Mouse (Mus musculus) cerebellum, adult (tissue): ENCODE results near the gene Cyp1b1.

Experiments
- ATAC-seq: cut with Nextera tagmentation; 2 replicates; pipeline ENCODE4 v1.9.2; 2017; ENCODE audit warnings: mild to moderate bottlenecking, moderate library complexity, mixed read lengths; ENCODE audit not compliant: insufficient number of reproducible peaks, low FRiP score, low TSS enrichment

Cyp1b1 gene

DNA sequence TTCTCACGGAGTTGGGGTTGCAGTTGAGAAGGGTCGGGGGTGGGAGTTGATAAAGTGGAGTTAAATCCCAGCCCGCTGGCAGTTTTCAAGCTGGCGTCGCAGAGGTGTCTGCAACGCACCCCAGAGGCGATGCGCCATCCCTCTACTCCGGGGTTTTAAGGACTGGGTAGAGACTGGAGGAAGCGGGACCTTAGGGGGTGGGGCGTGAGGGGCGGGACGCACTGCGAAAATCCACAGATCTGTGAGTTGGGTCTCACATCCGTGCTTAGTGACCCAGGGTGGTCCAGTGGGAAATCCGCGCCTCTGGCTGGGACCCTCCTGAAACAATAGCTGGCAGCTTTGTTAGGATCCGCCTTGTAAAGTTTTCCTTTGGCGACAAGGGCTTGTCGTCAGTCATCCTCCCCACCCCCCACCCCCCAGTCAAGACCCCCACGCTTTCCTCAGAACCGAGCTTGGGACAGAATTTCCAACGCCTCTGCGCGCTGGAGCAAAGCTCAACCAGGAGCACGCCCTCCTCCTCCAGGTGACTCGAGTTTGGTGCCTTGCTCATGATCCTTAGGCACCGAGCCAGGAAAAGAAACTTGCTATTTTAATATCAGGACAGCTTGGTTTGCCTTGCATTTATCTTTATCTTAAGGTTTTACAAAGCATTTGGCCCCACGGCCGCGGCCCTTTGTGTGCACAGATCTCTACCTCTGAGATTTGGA is at the start of gene Cyp1b1:
TSS of gene Cyp1b1 (minus strand) at position 131 of the 707 bp plus-strand sequence.
- ATAC-seq = no peak

DNA sequence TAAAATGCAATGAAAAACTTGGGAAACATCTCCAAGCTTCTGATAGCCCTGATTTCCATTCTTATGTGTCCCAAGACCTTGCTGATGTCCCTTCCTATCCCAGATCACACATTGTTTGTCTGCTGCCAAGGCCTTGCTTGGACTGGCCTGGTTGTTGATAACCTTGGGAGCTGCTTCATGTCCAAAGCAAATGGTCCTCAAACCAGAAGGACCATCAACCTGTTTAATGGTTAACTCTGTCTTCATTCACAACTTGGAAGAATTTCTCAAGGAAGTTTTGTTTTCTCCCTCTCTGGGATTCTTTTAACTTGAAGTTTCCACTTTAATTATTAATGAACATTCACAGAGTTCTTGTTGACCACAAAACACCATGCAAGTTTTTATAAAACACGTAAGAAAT is 47.0 kb upstream of the Cyp1b1 start:
- ATAC-seq = no peak

GRCm38 (mm10) chr17:79753831-79754230 is 39.0 kb upstream of the Cyp1b1 start:
- no peak for ATAC-seq

DNA sequence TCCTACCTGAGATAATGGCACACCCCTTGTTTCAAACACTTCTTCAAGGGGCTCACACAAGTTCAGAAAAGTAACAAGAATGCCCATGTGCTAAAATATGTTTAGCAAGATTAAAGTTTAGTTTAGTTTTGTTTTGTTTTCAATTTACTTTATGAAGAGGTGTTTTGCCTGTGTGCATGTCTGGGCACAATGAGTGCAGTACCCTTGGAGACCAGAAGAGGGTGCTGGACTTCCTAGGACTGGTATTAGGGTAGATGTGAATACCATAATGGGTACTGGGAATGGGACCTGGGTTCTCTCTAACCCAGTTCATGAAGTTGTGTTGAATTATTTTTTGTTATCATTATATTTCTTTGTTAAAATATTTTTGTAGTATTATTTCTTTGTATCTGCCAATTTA is 38.0 kb upstream of the Cyp1b1 start:
- no peak for ATAC-seq

DNA sequence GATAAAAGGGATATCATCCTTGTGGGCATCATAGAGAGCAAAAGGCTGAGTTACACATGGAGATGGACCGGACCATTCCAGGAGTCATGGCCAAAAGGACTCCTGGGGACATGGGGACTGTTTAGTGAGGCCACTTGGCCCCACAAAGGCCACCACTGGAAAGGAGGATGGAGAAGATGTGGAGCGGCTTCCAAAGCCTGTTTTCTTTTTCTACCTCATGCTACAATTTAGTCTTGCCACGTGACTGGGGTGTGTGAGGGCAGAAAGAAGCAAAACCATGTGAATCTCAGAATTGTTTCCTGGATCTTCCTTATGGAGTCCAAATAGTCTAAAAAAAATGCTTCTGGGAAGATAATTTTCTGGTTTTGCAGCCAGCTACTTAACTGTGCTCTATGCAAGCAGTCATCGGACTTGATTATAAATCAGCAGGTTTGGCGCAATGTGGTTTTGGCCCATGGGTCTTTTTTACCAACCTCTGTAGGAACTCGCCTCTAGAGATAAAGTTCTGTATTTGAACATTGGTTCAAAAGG is 36.9 kb upstream of the Cyp1b1 start:
- no peak for ATAC-seq

GRCm38 (mm10) chr17:79749647-79750046 is 34.8 kb upstream of the Cyp1b1 start:
- no peak for ATAC-seq

DNA sequence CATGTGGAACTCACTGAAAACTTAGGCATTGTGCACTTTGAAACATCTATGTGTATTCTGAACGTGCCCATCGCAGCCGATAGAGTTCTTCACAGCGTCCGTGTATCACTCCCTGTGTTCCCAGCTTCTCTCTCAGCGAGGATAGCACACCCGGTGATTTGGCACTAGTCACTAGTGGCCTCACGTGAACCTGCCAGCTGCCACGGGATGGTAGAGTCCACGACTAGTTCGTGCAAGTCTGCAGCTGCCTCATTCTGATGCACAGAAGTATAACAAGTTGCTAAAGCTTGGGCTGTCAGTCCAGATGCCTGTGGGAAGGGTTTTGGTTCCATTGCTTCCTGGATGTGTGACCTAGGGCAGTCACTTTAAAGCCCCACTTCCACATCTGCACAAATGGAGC is 32.1 kb upstream of the Cyp1b1 start:
- ATAC-seq = no peak

DNA sequence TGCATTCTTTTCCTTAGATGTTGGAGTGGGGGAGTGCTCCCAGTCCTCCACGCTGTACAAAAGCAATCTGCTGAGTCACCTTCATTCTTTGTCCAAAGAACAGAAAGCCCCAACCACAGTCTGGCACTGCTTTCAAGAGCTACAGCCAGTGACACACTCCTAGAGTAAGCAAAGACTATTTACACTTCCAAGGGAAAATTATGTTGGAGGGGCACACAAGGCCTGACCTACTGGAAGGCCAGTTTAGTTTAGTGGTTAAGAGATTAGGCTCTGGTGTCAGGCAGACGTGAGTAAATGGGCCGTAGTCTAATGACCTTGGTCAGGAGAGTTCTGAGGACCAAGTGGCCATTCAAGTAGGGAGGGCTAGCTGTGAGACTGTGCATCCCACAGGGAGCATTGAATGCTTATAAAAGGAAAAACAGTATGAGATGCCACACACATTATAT is 31.3 kb upstream of the Cyp1b1 start:
- ATAC-seq = no peak

DNA sequence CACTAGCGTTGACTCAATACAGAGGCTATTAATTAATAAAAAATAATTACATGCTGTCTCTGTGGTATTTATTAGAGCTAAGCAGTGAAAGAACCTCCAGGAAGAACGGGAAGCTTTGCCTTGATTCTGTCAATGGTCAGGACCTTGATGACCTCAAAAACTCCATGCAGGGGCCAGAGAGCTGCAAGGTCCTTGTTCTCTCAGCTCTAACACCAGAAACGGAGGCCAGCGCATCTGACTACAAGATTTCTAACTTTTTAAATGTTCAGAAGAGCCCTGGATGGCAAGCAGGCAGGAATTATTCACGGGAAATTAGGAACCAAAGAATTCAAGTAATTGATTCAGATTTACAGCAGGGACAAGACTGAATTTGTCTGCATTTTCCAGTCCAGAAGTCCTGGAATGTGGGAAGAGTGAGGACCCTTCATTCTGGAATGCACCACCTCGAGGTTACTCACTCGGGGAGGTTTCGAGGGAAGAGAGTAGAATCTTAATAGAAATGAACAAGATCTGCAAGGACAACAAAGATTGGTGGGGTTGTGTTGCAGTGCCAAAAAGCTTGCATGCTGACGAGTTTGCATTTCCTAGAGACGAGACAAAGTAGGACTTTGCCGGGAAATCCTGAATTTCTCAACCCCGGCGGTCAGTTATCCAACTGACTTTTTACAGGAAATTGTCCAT is 30.3 kb upstream of the Cyp1b1 start:
- ATAC-seq = no peak

GRCm38 (mm10) chr17:79743507-79743906 is 28.6 kb upstream of the Cyp1b1 start:
- no peak for ATAC-seq

GRCm38 (mm10) chr17:79742635-79743034 is 27.8 kb upstream of the Cyp1b1 start:
- no peak for ATAC-seq

DNA sequence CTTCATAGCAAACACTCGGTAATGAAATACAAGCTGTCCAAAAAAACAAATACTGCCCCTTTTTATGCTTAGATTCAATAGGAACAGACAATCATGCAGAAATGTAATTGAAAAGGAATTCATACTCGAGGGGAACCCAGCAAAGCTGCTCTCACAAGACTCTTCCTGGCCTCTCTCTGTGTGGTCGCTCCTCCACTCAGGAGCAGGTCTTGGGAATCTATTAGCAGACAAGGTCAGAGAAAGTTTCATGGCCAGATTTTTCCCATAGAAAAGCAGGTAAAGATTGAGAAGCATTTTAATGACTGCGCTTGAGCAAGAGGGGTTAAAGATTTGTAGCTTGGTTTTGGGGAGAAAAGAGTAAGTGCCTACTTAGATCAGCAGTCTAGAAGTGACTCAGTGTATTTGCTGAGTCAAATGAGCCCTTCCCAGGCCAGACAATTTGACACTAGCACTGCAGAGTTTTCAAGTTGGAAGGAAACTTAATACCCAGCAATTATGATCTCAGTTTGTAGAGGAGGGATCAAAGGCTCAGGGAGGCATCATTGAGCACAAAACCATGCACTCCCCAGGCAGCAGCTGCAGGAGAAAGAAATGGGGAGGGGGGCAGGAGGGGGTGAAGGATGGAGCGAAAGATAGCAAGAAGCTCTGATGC is 24.1 kb upstream of the Cyp1b1 start:
- ATAC-seq = no peak

DNA sequence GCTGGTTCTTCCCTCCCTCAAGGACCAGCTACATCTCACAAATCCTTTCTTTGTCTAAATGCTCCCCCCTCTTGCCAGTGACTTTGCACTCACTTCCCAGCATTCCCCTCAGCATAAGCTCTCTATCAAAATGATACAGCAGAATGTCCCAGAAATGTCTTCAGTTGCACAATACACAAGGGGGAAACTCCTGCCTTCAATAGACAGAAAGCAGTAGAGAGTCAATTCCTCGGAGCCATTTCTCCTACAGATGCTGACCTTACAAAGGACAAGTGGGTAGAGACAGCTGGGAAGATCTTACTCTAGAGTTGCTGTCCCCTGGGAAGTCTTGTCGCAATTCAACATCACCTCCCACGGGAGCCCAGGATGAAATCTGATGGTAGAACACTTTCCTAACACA is 22.7 kb upstream of the Cyp1b1 start:
- ATAC-seq = no peak

- no peak for ATAC-seq
These were observed 18.2 kb upstream of the Cyp1b1 start for GRCm38 (mm10) chr17:79733039-79733438.

DNA sequence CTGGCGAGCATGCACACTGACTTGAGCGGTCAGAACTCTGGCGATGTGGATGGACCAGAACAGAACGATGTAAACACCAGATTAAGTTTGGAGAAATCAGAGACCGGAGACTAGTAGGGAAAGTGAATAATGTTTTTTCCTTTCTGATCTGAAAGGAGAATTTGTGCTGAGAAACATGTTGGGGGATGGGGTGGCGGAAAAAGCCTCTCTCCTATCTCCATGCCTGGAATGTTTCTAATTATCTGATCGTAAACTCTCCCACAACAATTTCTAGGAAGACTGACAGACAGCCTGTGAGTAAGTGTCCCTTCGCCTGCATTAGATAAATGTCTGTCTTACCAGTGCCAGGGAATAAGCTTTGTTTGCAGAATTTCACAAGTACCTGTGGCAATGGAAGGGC is 16.1 kb upstream of the Cyp1b1 start:
- ATAC-seq = no peak

- no peak for ATAC-seq
These were observed 14.0 kb upstream of the Cyp1b1 start for GRCm38 (mm10) chr17:79728585-79729503.

DNA sequence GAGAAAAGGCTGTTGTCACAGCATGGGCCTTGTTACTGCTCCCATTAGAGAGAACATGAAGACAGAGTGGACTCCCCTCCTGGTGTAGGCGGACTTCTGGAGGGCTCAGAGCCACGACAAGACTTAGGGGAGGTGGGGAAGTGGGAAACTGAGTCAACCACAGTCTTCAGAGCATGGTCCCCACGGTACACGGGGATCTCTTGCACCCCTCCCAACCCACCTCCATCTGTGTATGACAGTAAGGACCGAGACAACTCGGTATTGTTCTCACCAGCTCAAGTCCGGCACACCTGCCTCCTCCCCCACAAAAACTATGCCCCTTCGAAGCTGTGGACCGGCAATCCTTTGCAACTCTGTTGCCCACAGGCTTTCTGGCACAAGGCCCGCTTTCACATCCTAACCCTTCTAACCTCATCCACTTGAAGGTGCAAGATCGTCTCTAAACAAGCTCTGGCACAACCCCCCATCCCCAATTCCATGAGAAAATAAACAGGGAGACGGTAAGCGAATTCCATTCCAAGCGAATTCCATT is 13.3 kb upstream of the Cyp1b1 start:
- ATAC-seq = no peak

- ATAC-seq = no peak
These were observed 11.8 kb upstream of the Cyp1b1 start for GRCm38 (mm10) chr17:79726613-79727012.

- ATAC-seq = no peak
These were observed 5.8 kb upstream of the Cyp1b1 start for GRCm38 (mm10) chr17:79720681-79721080.

GRCm38 (mm10) chr17:79715649-79716143 is 835 bp upstream of the Cyp1b1 start:
- ATAC-seq = peak; percentile 70
